In genomic region chr5:108670785-108671184, GRCm38 (mm10) we compare ENCODE assay signal across 7 mouse cellular contexts. TPM values are rescaled to one million over a fixed set of nuclear protein-coding genes. Genes with fewer than 3 reads are reported as not detected.
DNase-seq lines count a peak whose midpoint lies in the region; ATAC-seq and TF ChIP-seq lines count a peak whose summit lies in the region.

No protein-coding gene starts in this region.

- ATAC-seq in kidney, embryonic 16.5 days (ENCODE audit: low FRiP score, low TSS enrichment), result no peak
- peak; percentile 39 for ATAC-seq in intestine, embryonic 16.5 days

- TF ChIP-seq POLR2A in bone marrow, adult 2 months (IDR thresholded peaks at IDR 0.05; ENCODE audit: borderline replicate concordance, control insufficient read depth, low read depth, low read length), result no peak

- peaks cover 18% of the 10 kb centered on the region for H3K4me1 ChIP-seq in kidney, embryonic 16.5 days (ENCODE audit: insufficient read depth, low read length)
- H3K4me1 ChIP-seq in bone marrow, adult 2 months (ENCODE audit: control insufficient read depth, insufficient read depth, low read length), result peaks cover 2% of the 10 kb centered on the region
- H3K4me1 ChIP-seq in intestine, embryonic 16.5 days (ENCODE audit: control insufficient read depth, insufficient read depth, low read length), result peaks cover 14% of the 10 kb centered on the region

- TF ChIP-seq CTCF in bone marrow, adult 2 months (IDR thresholded peaks at IDR 0.05; ENCODE audit: control insufficient read depth, insufficient read depth, low read length), result peak; percentile 68

- peaks cover 10% of the 10 kb centered on the region; the same call in 1 of the 2 replicates for H3K36me3 ChIP-seq in kidney, embryonic 16.5 days (ENCODE audit: insufficient read depth, low read length)
- peaks cover 8% of the 10 kb centered on the region for H3K36me3 ChIP-seq in intestine, embryonic 16.5 days (ENCODE audit: control insufficient read depth, insufficient read depth, low read length)

- no peaks in the 10 kb centered on the region for H3K27me3 ChIP-seq in kidney, embryonic 16.5 days (ENCODE audit: insufficient read depth, low read length)
- H3K27me3 ChIP-seq in intestine, embryonic 16.5 days (replicated peaks; ENCODE audit: control insufficient read depth, insufficient read depth, low read length), result no peaks in the 10 kb centered on the region

- no peak overlapping the region for H3K4me2 ChIP-seq in kidney, embryonic 16.5 days (replicated peaks; ENCODE audit: low read depth, low read length)
- H3K4me2 ChIP-seq in intestine, embryonic 16.5 days (ENCODE audit: low read depth, low read length), result no peak overlapping the region

- no peak overlapping the region for H3K27ac ChIP-seq in kidney, embryonic 16.5 days (ENCODE audit: low read length)
- H3K27ac ChIP-seq in bone marrow, adult 2 months (ENCODE audit: control insufficient read depth, insufficient read depth, low read depth, low read length, poor library complexity), result no peak overlapping the region
- 0 out of 2 replicates have a peak overlapping the region, but pooled peaks have one; percentile 4 for H3K27ac ChIP-seq in intestine, embryonic 16.5 days (ENCODE audit: low read length)

- no peak overlapping the region for H3K4me3 ChIP-seq in kidney, embryonic 16.5 days (ENCODE audit: low read length)
- no peak overlapping the region for H3K4me3 ChIP-seq in bone marrow, adult 2 months (replicated peaks; ENCODE audit: control insufficient read depth, low read depth, low read length)
- H3K4me3 ChIP-seq in intestine, embryonic 16.5 days (ENCODE audit: low read length), result no peak overlapping the region

- H3K9me3 ChIP-seq in kidney, embryonic 16.5 days (ENCODE audit: low read length), result no peaks in the 10 kb centered on the region
- no peaks in the 10 kb centered on the region for H3K9me3 ChIP-seq in intestine, embryonic 16.5 days (ENCODE audit: control insufficient read depth, low read length)

- H3K9ac ChIP-seq in kidney, embryonic 16.5 days (replicated peaks; ENCODE audit: low read length), result no peak overlapping the region
- no peak overlapping the region for H3K9ac ChIP-seq in intestine, embryonic 16.5 days (ENCODE audit: low read depth, low read length)

- peak; percentile 68 for DNase-seq in kidney, adult 11 months
- DNase-seq in ES-CJ7 (ENCODE audit: low read depth, low spot score), result peak; percentile 53
- peak; percentile 25 for DNase-seq in lung, postnatal 25 days (ENCODE audit: low spot score)
- DNase-seq in urinary bladder, adult 2 months (ENCODE audit: low spot score), result no peak

RNA-seq across cellular contexts. Expression of gene Dgkq, which starts 1.3 kb away (rescaled TPM):
- polyA plus RNA-seq in kidney, embryonic 16.5 days (2015; fragmentation: Nextera tagmentation; extraction: Ambion mirVana), result 14.2 and 14.6 TPM in 2 replicates
- 4.4 and 16.4 TPM in 2 replicates for polyA plus RNA-seq in bone marrow, adult 2 months (2011; ENCODE audit: insufficient read depth, insufficient read length, low replicate concordance, missing spikeins)
- polyA plus RNA-seq in intestine, embryonic 16.5 days (2015; fragmentation: Nextera tagmentation; extraction: Ambion mirVana), result 11.3 and 14.0 TPM in 2 replicates
- 20.2 and 21.5 TPM in 2 replicates for polyA plus RNA-seq in urinary bladder, adult 2 months (2012; rRNA removed)

RNA-seq across cellular contexts. Expression of gene Slc26a1, which starts 4.6 kb away (rescaled TPM):
- 9.5 and 9.8 TPM in 2 replicates for polyA plus RNA-seq in kidney, embryonic 16.5 days (2015; fragmentation: Nextera tagmentation; extraction: Ambion mirVana)
- polyA plus RNA-seq in bone marrow, adult 2 months (2011; ENCODE audit: insufficient read depth, insufficient read length, low replicate concordance, missing spikeins), result 1.8 and 2.2 TPM in 2 replicates
- 8.0 and 9.7 TPM in 2 replicates for polyA plus RNA-seq in intestine, embryonic 16.5 days (2015; fragmentation: Nextera tagmentation; extraction: Ambion mirVana)
- 0.04 and 0.07 TPM in 2 replicates for polyA plus RNA-seq in urinary bladder, adult 2 months (2012; rRNA removed)

RNA-seq across cellular contexts. Expression of gene Idua, which starts 10.7 kb away (rescaled TPM):
- polyA plus RNA-seq in kidney, embryonic 16.5 days (2015; fragmentation: Nextera tagmentation; extraction: Ambion mirVana), result 12.0 and 12.9 TPM in 2 replicates
- polyA plus RNA-seq in bone marrow, adult 2 months (2011; ENCODE audit: insufficient read depth, insufficient read length, low replicate concordance, missing spikeins), result 4.4 and 12.4 TPM in 2 replicates
- polyA plus RNA-seq in intestine, embryonic 16.5 days (2015; fragmentation: Nextera tagmentation; extraction: Ambion mirVana), result 11.3 and 11.9 TPM in 2 replicates
- 24.1 and 27.1 TPM in 2 replicates for polyA plus RNA-seq in urinary bladder, adult 2 months (2012; rRNA removed)

RNA-seq across cellular contexts. Expression of gene Fgfrl1, which starts 21.4 kb away (rescaled TPM):
- polyA plus RNA-seq in kidney, embryonic 16.5 days (2015; fragmentation: Nextera tagmentation; extraction: Ambion mirVana), result 11.5 and 13.8 TPM in 2 replicates
- polyA plus RNA-seq in bone marrow, adult 2 months (2011; ENCODE audit: insufficient read depth, insufficient read length, low replicate concordance, missing spikeins), result 6.4 and 8.2 TPM in 2 replicates
- 8.5 and 9.7 TPM in 2 replicates for polyA plus RNA-seq in intestine, embryonic 16.5 days (2015; fragmentation: Nextera tagmentation; extraction: Ambion mirVana)
- polyA plus RNA-seq in urinary bladder, adult 2 months (2012; rRNA removed), result 69.0 and 72.7 TPM in 2 replicates

RNA-seq across cellular contexts. Expression of gene Tmem175, which starts 41.2 kb away (rescaled TPM):
- polyA plus RNA-seq in kidney, embryonic 16.5 days (2015; fragmentation: Nextera tagmentation; extraction: Ambion mirVana), result 31.9 and 32.7 TPM in 2 replicates
- polyA plus RNA-seq in bone marrow, adult 2 months (2011; ENCODE audit: insufficient read depth, insufficient read length, low replicate concordance, missing spikeins), result 2.7 and 7.2 TPM in 2 replicates
- 31.7 and 31.9 TPM in 2 replicates for polyA plus RNA-seq in intestine, embryonic 16.5 days (2015; fragmentation: Nextera tagmentation; extraction: Ambion mirVana)
- polyA plus RNA-seq in urinary bladder, adult 2 months (2012; rRNA removed), result 36.8 and 37.3 TPM in 2 replicates
